Mouse (Mus musculus) hindbrain, postnatal 0 days (tissue): ENCODE measurements at regions not wholly inside any gene's neighbourhood (a gene's known extent, or its start where the extent isn't known, plus 50 kb on each side); places are given as distances from the start of the nearest gene placed in this dataset.

Source experiments
- ATAC-seq: fragments of 200-750 bp; cut with Nextera tagmentation; 2 replicates; pipeline ENCODE4 v1.8.0; 2017; ENCODE audit warnings: mild to moderate bottlenecking, moderate TSS enrichment, moderate library complexity
- DNase-seq: peaks from one replicate; pipeline ENCODE4 v3.0.0-alpha.2; 2015; ENCODE audit warnings: low spot score
- H3K27ac ChIP-seq: fragments of 300-500 bp; sonication (generic); 2 replicates; pipeline ENCODE4 v1.5.1; 2014; ENCODE audit warnings: mild to moderate bottlenecking
- H3K27me3 ChIP-seq: fragments of 300-500 bp; sonication (generic); 2 replicates; pipeline ENCODE4 v1.6.1; 2014; ENCODE audit warnings: low read length, mixed read lengths; ENCODE audit not compliant: insufficient read depth
- H3K36me3 ChIP-seq: fragments of 300-500 bp; sonication (generic); 2 replicates; pipeline ENCODE4 v1.6.1; 2014; ENCODE audit warnings: low read length, mixed read lengths; ENCODE audit not compliant: insufficient read depth
- H3K4me1 ChIP-seq: fragments of 300-500 bp; sonication (generic); 2 replicates; pipeline ENCODE4 v1.6.1; 2014; ENCODE audit warnings: antibody characterized with exemption, low read length, mixed read lengths; ENCODE audit not compliant: insufficient read depth
- H3K4me2 ChIP-seq: fragments of 300-500 bp; sonication (generic); 2 replicates; pipeline ENCODE4 v1.6.1; 2014; ENCODE audit warnings: low read depth, mild to moderate bottlenecking, low read length, moderate library complexity, mixed read lengths
- H3K4me3 ChIP-seq: fragments of 300-500 bp; sonication (generic); 2 replicates; pipeline ENCODE4 v1.5.1; 2014; ENCODE audit warnings: low read length
- H3K9ac ChIP-seq: fragments of 300-500 bp; sonication (generic); replicated peaks from 2 replicates; pipeline ENCODE4 v1.6.1; 2014; ENCODE audit warnings: mild to moderate bottlenecking, low read length, moderate library complexity, mixed read lengths
- H3K9me3 ChIP-seq: fragments of 300-500 bp; sonication (generic); 2 replicates; pipeline ENCODE4 v1.6.1; 2016; ENCODE audit warnings: low read length, mixed read lengths
- CTCF ChIP-seq: IDR thresholded peaks from 2 replicates; pipeline ENCODE4 v1.5.1; 2016; ENCODE audit warnings: antibody characterized with exemption, control low read depth, low read depth
- WGBS: fragments of 180-500 bp; shearing (Covaris S2); extraction: QIAGEN DNeasy Blood & Tissue Kit; methylation state at CpG from one replicate; pipeline ENCODE4 v1.1.7; 2014; 5-methylcytosine and 5-hydroxymethylcytosine counted together

GRCm38 (mm10) chr3:128220776-128221550 lies 324.8 kb upstream of the Fam241a start:
- ATAC-seq: peak; percentile 40; the same call in 1 of the 2 replicates
- H3K4me2 ChIP-seq: no peak overlapping the region
- 35% methylated on average over 8 of the region's 8 CpGs for WGBS
- no peak overlapping the region for H3K9ac ChIP-seq
- H3K4me3 ChIP-seq: no peak overlapping the region
- no peaks in the 10 kb centered on the region for H3K27me3 ChIP-seq
- DNase-seq: peak; percentile 47
- H3K36me3 ChIP-seq: no peaks in the 10 kb centered on the region
- H3K27ac ChIP-seq: no peak overlapping the region
- TF ChIP-seq CTCF: no peak
- H3K9me3 ChIP-seq: no peaks in the 10 kb centered on the region
- peaks cover 4% of the 10 kb centered on the region; the same call in 1 of the 2 replicates for H3K4me1 ChIP-seq

- DNase-seq (no peak), ATAC-seq (no peak)
- peaks cover 4% of the 10 kb centered on the region; the same call in 1 of the 2 replicates for H3K4me1 ChIP-seq
- no peak for TF ChIP-seq CTCF
- no peak overlapping the region for H3K4me2 ChIP-seq
- H3K9me3 ChIP-seq: no peaks in the 10 kb centered on the region
- H3K4me3 ChIP-seq: no peak overlapping the region
- 78% methylated on average over 5 of the region's 5 CpGs for WGBS
- no peaks in the 10 kb centered on the region for H3K36me3 ChIP-seq
- H3K27ac ChIP-seq: no peak overlapping the region
- no peaks in the 10 kb centered on the region for H3K27me3 ChIP-seq
- no peak overlapping the region for H3K9ac ChIP-seq
Observed at GRCm38 (mm10) chr3:128217765-128218415, 321.8 kb upstream of the Fam241a start.

DNA sequence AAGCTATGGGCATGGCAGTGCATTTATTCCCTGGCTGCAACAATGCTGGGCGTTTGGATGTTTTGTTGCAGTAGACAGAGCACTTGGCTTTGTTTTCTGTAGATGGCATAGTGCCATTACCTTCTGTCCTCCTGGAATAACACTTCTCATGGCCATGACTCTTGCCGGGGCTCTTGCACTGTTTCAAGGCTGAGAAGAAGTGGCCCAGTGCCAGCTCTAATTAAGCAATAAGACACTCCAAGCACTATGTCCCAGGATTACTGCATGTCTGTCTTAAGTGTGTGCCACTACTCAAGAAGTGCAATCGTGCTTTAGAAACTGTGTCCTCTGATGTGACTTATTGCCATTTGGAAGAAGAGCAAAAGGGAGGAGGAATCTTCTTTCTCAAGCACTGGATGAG lies 316.1 kb upstream of the Fam241a start:
- Histone ChIP-seq H3K4me2 (no peak overlapping the region), H3K27me3 (no peaks in the 10 kb centered on the region), H3K36me3 (no peaks in the 10 kb centered on the region), H3K9me3 (no peaks in the 10 kb centered on the region), H3K4me1 (0 out of 2 replicates have a peak, but pooled peaks cover 3% of the 10 kb centered on the region), H3K4me3 (no peak overlapping the region), H3K27ac (no peak overlapping the region), H3K9ac (no peak overlapping the region)
- TF ChIP-seq CTCF: no peak
- DNase-seq (peak; percentile 81), ATAC-seq (peak; percentile 55)
- WGBS: 29% methylated on average over 3 of the region's 3 CpGs

- 0 out of 2 replicates have a peak, but pooled peaks cover 3% of the 10 kb centered on the region for H3K4me1 ChIP-seq
- no peaks in the 10 kb centered on the region for H3K9me3 ChIP-seq
- no peak for DNase-seq
- H3K27me3 ChIP-seq: no peaks in the 10 kb centered on the region
- H3K27ac ChIP-seq: no peak overlapping the region
- no peaks in the 10 kb centered on the region for H3K36me3 ChIP-seq
- no peak overlapping the region for H3K9ac ChIP-seq
- 33% methylated on average over 1 of the region's 1 CpGs for WGBS
- H3K4me2 ChIP-seq: no peak overlapping the region
- H3K4me3 ChIP-seq: no peak overlapping the region
- TF ChIP-seq CTCF: no peak
- no peak for ATAC-seq
Observed at GRCm38 (mm10) chr3:128210591-128210990, 314.5 kb upstream of the Fam241a start.

GRCm38 (mm10) chr3:128206948-128207347 lies 310.8 kb upstream of the Fam241a start:
- H3K4me2 ChIP-seq: no peak overlapping the region
- no peaks in the 10 kb centered on the region for H3K27me3 ChIP-seq
- DNase-seq (peak; percentile 7), ATAC-seq (no peak)
- H3K27ac ChIP-seq: no peak overlapping the region
- 0 out of 2 replicates have a peak, but pooled peaks cover 3% of the 10 kb centered on the region for H3K4me1 ChIP-seq
- H3K36me3 ChIP-seq: no peaks in the 10 kb centered on the region
- H3K9me3 ChIP-seq: no peaks in the 10 kb centered on the region
- 53% methylated on average over 3 of the region's 3 CpGs for WGBS
- TF ChIP-seq CTCF: peak; percentile 36
- no peak overlapping the region for H3K4me3 ChIP-seq
- H3K9ac ChIP-seq: no peak overlapping the region

GRCm38 (mm10) chr3:128206483-128206882 lies 310.4 kb upstream of the Fam241a start:
- WGBS: 66% methylated on average over 1 of the region's 1 CpGs

More at GRCm38 (mm10) chr3:128206483-128206882, 310.4 kb upstream of the Fam241a start:
- Histone ChIP-seq H3K27me3 (no peaks in the 10 kb centered on the region), H3K9ac (no peak overlapping the region), H3K4me1 (0 out of 2 replicates have a peak, but pooled peaks cover 3% of the 10 kb centered on the region), H3K9me3 (no peaks in the 10 kb centered on the region), H3K27ac (no peak overlapping the region), H3K36me3 (no peaks in the 10 kb centered on the region), H3K4me3 (no peak overlapping the region), H3K4me2 (no peak overlapping the region)
- TF ChIP-seq CTCF: no peak
- ATAC-seq (no peak), DNase-seq (no peak)
